Mouse (Mus musculus) intestine, postnatal 0 days (tissue): ENCODE results near the gene Fam104a. TPM values are rescaled to one million over a fixed set of nuclear protein-coding genes. Genes with fewer than 3 reads are reported as not detected.

ENCODE experiments used
- ATAC-seq: fragments of 200-750 bp; cut with Nextera tagmentation; 2 replicates; pipeline ENCODE4 v1.8.0; 2017; ENCODE audit warnings: mild to moderate bottlenecking, moderate TSS enrichment, moderate library complexity
- H3K27ac ChIP-seq: fragments of 300-500 bp; sonication (generic); 2 replicates; pipeline ENCODE4 v1.5.1; 2014; ENCODE audit warnings: mild to moderate bottlenecking, low read depth, low read length, moderate library complexity
- H3K27me3 ChIP-seq: fragments of 300-500 bp; sonication (generic); replicated peaks from 2 replicates; pipeline ENCODE4 v1.6.1; 2014; ENCODE audit warnings: low read length, mixed read lengths; ENCODE audit not compliant: control insufficient read depth, insufficient read depth
- H3K36me3 ChIP-seq: fragments of 300-500 bp; sonication (generic); 2 replicates; pipeline ENCODE4 v1.6.1; 2014; ENCODE audit warnings: mild to moderate bottlenecking, moderate library complexity; ENCODE audit not compliant: control insufficient read depth, insufficient read depth
- H3K4me1 ChIP-seq: fragments of 300-500 bp; sonication (generic); replicated peaks from 2 replicates; pipeline ENCODE4 v1.6.1; 2014; ENCODE audit warnings: antibody characterized with exemption, low read length, mixed read lengths; ENCODE audit not compliant: control insufficient read depth, insufficient read depth
- H3K4me2 ChIP-seq: fragments of 300-500 bp; sonication (generic); replicated peaks from 2 replicates; pipeline ENCODE4 v1.6.1; 2014; ENCODE audit warnings: low read depth, mild to moderate bottlenecking, moderate library complexity
- H3K4me3 ChIP-seq: fragments of 300-500 bp; sonication (generic); 2 replicates; pipeline ENCODE4 v1.5.1; 2014; ENCODE audit warnings: low read depth, low read length
- H3K9ac ChIP-seq: fragments of 300-500 bp; sonication (generic); 2 replicates; pipeline ENCODE4 v1.6.1; 2014; ENCODE audit warnings: mild to moderate bottlenecking, low read depth, low read length
- H3K9me3 ChIP-seq: fragments of 300-500 bp; sonication (generic); 2 replicates; pipeline ENCODE4 v1.6.1; 2016; ENCODE audit warnings: mixed run types; ENCODE audit not compliant: control insufficient read depth
- CTCF ChIP-seq: sonication (generic); IDR thresholded peaks from 2 replicates; pipeline ENCODE4 v1.5.1; 2016; ENCODE audit warnings: low read depth, mild to moderate bottlenecking, control low read depth, antibody characterized with exemption, moderate library complexity
- WGBS: fragments of 180-500 bp; shearing (Covaris S2); extraction: QIAGEN DNeasy Blood & Tissue Kit; methylation state at CpG from one replicate; pipeline ENCODE4 v1.1.7; 2014; 5-methylcytosine and 5-hydroxymethylcytosine counted together
- polyA plus RNA-seq: library from polyadenylated mRNA; unstranded; fragments of >200 nt; fragmentation: Nextera tagmentation; extraction: Ambion mirVana; gene quantifications from 2 replicates; pipeline ENCODE4 v1.2.1, GENCODE M21; 2015

Fam104a gene
- polyA plus RNA-seq, 1 experiment from 2014 or later = 40.0 TPM

- Histone ChIP-seq H3K4me1 (no peaks in the 10 kb centered on the region), H3K9me3 (no peaks in the 10 kb centered on the region), H3K27me3 (no peaks in the 10 kb centered on the region), H3K27ac (no peak overlapping the region), H3K4me3 (no peak overlapping the region), H3K9ac (no peak overlapping the region), H3K36me3 (peaks cover 86% of the 10 kb centered on the region), H3K4me2 (no peak overlapping the region)
- no peak for ATAC-seq
- 86% methylated on average over 8 of the region's 8 CpGs for WGBS
- no peak for TF ChIP-seq CTCF
Observed at GRCm38 (mm10) chr11:113656511-113656932, 27.4 kb downstream of the Fam104a start.

GRCm38 (mm10) chr11:113654561-113655270, 29.2 kb downstream of the Fam104a start:
- no peak overlapping the region for H3K4me2 ChIP-seq
- TF ChIP-seq CTCF = no peak
- H3K4me3 ChIP-seq = no peak overlapping the region
- no peak for ATAC-seq
- no peaks in the 10 kb centered on the region for H3K27me3 ChIP-seq
- no peak overlapping the region for H3K9ac ChIP-seq
- no peaks in the 10 kb centered on the region for H3K4me1 ChIP-seq
- no peak overlapping the region for H3K27ac ChIP-seq
- 87% methylated on average over 18 of the region's 18 CpGs for WGBS
- H3K9me3 ChIP-seq = no peaks in the 10 kb centered on the region
- H3K36me3 ChIP-seq = peaks cover 71% of the 10 kb centered on the region

GRCm38 (mm10) chr11:113654105-113654504, 29.9 kb downstream of the Fam104a start:
- no peaks in the 10 kb centered on the region for H3K4me1 ChIP-seq
- no peaks in the 10 kb centered on the region for H3K9me3 ChIP-seq
- no peaks in the 10 kb centered on the region for H3K27me3 ChIP-seq
- H3K27ac ChIP-seq = no peak overlapping the region
- no peak overlapping the region for H3K4me3 ChIP-seq
- ATAC-seq = no peak
- peaks cover 65% of the 10 kb centered on the region for H3K36me3 ChIP-seq
- TF ChIP-seq CTCF = no peak
- H3K4me2 ChIP-seq = no peak overlapping the region
- 93% methylated on average over 15 of the region's 15 CpGs for WGBS
- no peak overlapping the region for H3K9ac ChIP-seq

- ATAC-seq = no peak
- Histone ChIP-seq H3K4me2 (no peak overlapping the region), H3K4me1 (peaks cover 3% of the 10 kb centered on the region; the same call in 1 of the 2 replicates), H3K4me3 (no peak overlapping the region), H3K9me3 (no peaks in the 10 kb centered on the region), H3K27me3 (no peaks in the 10 kb centered on the region), H3K27ac (no peak overlapping the region), H3K9ac (no peak overlapping the region), H3K36me3 (peaks cover 54% of the 10 kb centered on the region)
- TF ChIP-seq CTCF = no peak
- 81% methylated on average over 6 of the region's 6 CpGs for WGBS
Observed at GRCm38 (mm10) chr11:113652516-113652915, 31.4 kb downstream of the Fam104a start.

GRCm38 (mm10) chr11:113651907-113652273, 32.1 kb downstream of the Fam104a start:
- H3K4me3 ChIP-seq = no peak overlapping the region
- 0 out of 2 replicates have a peak overlapping the region, but pooled peaks have one; percentile 21 for H3K27ac ChIP-seq
- H3K9ac ChIP-seq = no peak overlapping the region
- no peaks in the 10 kb centered on the region for H3K9me3 ChIP-seq
- H3K4me2 ChIP-seq = 0 out of 2 replicates have a peak overlapping the region, but pooled peaks have one; percentile 68
- 0 out of 2 replicates have a peak, but pooled peaks have one; percentile 15 for ATAC-seq
- H3K36me3 ChIP-seq = peaks cover 48% of the 10 kb centered on the region
- WGBS = 44% methylated on average over 8 of the region's 8 CpGs
- no peaks in the 10 kb centered on the region for H3K27me3 ChIP-seq
- peak; percentile 74 for TF ChIP-seq CTCF
- H3K4me1 ChIP-seq = peaks cover 3% of the 10 kb centered on the region; the same call in 1 of the 2 replicates

- Histone ChIP-seq H3K4me1 (peaks cover 3% of the 10 kb centered on the region; the same call in 1 of the 2 replicates), H3K36me3 (peaks cover 43% of the 10 kb centered on the region), H3K27ac (peak overlapping the region; percentile 28; the same call in 1 of the 2 replicates), H3K4me2 (peak overlapping the region; percentile 68), H3K9me3 (no peaks in the 10 kb centered on the region), H3K27me3 (no peaks in the 10 kb centered on the region), H3K9ac (no peak overlapping the region), H3K4me3 (no peak overlapping the region)
- TF ChIP-seq CTCF = no peak
- peak; percentile 20; the same call in 1 of the 2 replicates for ATAC-seq
- 44% methylated on average over 22 of the region's 22 CpGs for WGBS
Observed at GRCm38 (mm10) chr11:113651206-113651906, 32.6 kb downstream of the Fam104a start.
